Comparison of ENCODE assay signal across 8 mouse cellular contexts in genomic region chr11:69802648-69803105, GRCm38 (mm10). TPM values are rescaled to one million over a fixed set of nuclear protein-coding genes. Genes with fewer than 3 reads are reported as not detected.
DNase-seq lines count a peak whose midpoint lies in the region; ATAC-seq and TF ChIP-seq lines count a peak whose summit lies in the region.

No protein-coding gene starts in this region.

- H3K36me3 ChIP-seq in spleen, adult 2 months (ENCODE audit: control insufficient read depth, insufficient read depth, low read length): no peaks in the 10 kb centered on the region
- H3K36me3 ChIP-seq in embryonic facial prominence, embryonic 12.5 days: no peaks in the 10 kb centered on the region
- H3K36me3 ChIP-seq in heart, embryonic 10.5 days: no peaks in the 10 kb centered on the region
- no peaks in the 10 kb centered on the region for H3K36me3 ChIP-seq in liver, adult 2 months (ENCODE audit: control insufficient read depth, insufficient read depth, low read length)
- 0 out of 2 replicates have a peak, but pooled peaks cover 4% of the 10 kb centered on the region for H3K36me3 ChIP-seq in midbrain, postnatal 0 days (ENCODE audit: insufficient read depth, low read length)
- H3K36me3 ChIP-seq in stomach, embryonic 16.5 days (ENCODE audit: control insufficient read depth, insufficient read depth, low read length): no peaks in the 10 kb centered on the region

- H3K27ac ChIP-seq in spleen, adult 2 months (ENCODE audit: insufficient read depth, low read length): peak overlapping the region; percentile 32; the same call in 1 of the 2 replicates
- no peak overlapping the region for H3K27ac ChIP-seq in embryonic facial prominence, embryonic 12.5 days
- peak overlapping the region; percentile 81 for H3K27ac ChIP-seq in heart, embryonic 10.5 days
- H3K27ac ChIP-seq in liver, adult 2 months (replicated peaks; ENCODE audit: insufficient read depth, low read depth, low read length): 0 out of 2 replicates have a peak overlapping the region, but pooled peaks have one; percentile 81
- H3K27ac ChIP-seq in midbrain, postnatal 0 days (ENCODE audit: low read depth, low read length): peak overlapping the region; percentile 68
- H3K27ac ChIP-seq in stomach, embryonic 16.5 days (ENCODE audit: low read length): peak overlapping the region; percentile 38; the same call in 1 of the 2 replicates

- peaks cover 28% of the 10 kb centered on the region for H3K27me3 ChIP-seq in spleen, adult 2 months (ENCODE audit: control insufficient read depth, insufficient read depth, low read length)
- H3K27me3 ChIP-seq in embryonic facial prominence, embryonic 12.5 days: peaks cover 68% of the 10 kb centered on the region
- peaks cover 95% of the 10 kb centered on the region for H3K27me3 ChIP-seq in heart, embryonic 10.5 days (ENCODE audit: insufficient read depth, poor library complexity, severe bottlenecking)
- peaks cover 9% of the 10 kb centered on the region for H3K27me3 ChIP-seq in liver, adult 2 months (ENCODE audit: control insufficient read depth, insufficient read depth, low read length)
- peaks cover 4% of the 10 kb centered on the region; the same call in 1 of the 2 replicates for H3K27me3 ChIP-seq in midbrain, postnatal 0 days (ENCODE audit: insufficient read depth, low read length)
- peaks cover 12% of the 10 kb centered on the region for H3K27me3 ChIP-seq in stomach, embryonic 16.5 days (ENCODE audit: control insufficient read depth, insufficient read depth, low read length)

- TF ChIP-seq POLR2A in spleen, adult 2 months (IDR thresholded peaks at IDR 0.05; ENCODE audit: low read depth, low read length): no peak
- TF ChIP-seq POLR2A in liver, adult 2 months (IDR thresholded peaks at IDR 0.05; ENCODE audit: extremely low read depth, insufficient read depth, low read length): 0 out of 2 replicates have a peak, but pooled peaks have one; percentile 33

- 2% methylated on average over 33 of the region's 33 CpGs for WGBS in spleen, adult 2 months
- WGBS in embryonic facial prominence, embryonic 12.5 days: 1% methylated on average over 33 of the region's 33 CpGs
- under 1% methylated on average over 33 of the region's 33 CpGs for WGBS in heart, embryonic 10.5 days
- WGBS in liver, adult 2 months: under 1% methylated on average over 33 of the region's 33 CpGs
- WGBS in midbrain, postnatal 0 days: under 1% methylated on average over 31 of the region's 33 CpGs
- WGBS in stomach, embryonic 16.5 days: under 1% methylated on average over 32 of the region's 33 CpGs

- peak overlapping the region; percentile 90 for H3K4me2 ChIP-seq in embryonic facial prominence, embryonic 12.5 days (replicated peaks)
- H3K4me2 ChIP-seq in midbrain, postnatal 0 days (ENCODE audit: low read depth, low read length, poor library complexity, severe bottlenecking): peak overlapping the region; percentile 96
- peak overlapping the region; percentile 99 for H3K4me2 ChIP-seq in stomach, embryonic 16.5 days (ENCODE audit: low read depth, low read length)

- H3K4me3 ChIP-seq in spleen, adult 2 months (ENCODE audit: extremely low read depth, insufficient read depth, insufficient read length): peak overlapping the region; percentile 56; the same call in 1 of the 2 replicates
- H3K4me3 ChIP-seq in embryonic facial prominence, embryonic 12.5 days: peak overlapping the region; percentile 57
- H3K4me3 ChIP-seq in heart, embryonic 10.5 days: peak overlapping the region; percentile 71
- H3K4me3 ChIP-seq in liver, adult 2 months (ENCODE audit: insufficient read depth, low read depth, low read length): peak overlapping the region; percentile 59
- peak overlapping the region; percentile 49 for H3K4me3 ChIP-seq in midbrain, postnatal 0 days (ENCODE audit: low read depth, low read length)
- H3K4me3 ChIP-seq in stomach, embryonic 16.5 days (replicated peaks; ENCODE audit: low read length): peak overlapping the region; percentile 72

- H3K4me1 ChIP-seq in spleen, adult 2 months (ENCODE audit: control insufficient read depth, insufficient read depth, insufficient read length): peaks cover 38% of the 10 kb centered on the region
- peaks cover 50% of the 10 kb centered on the region for H3K4me1 ChIP-seq in embryonic facial prominence, embryonic 12.5 days
- H3K4me1 ChIP-seq in heart, embryonic 10.5 days: peaks cover 71% of the 10 kb centered on the region
- H3K4me1 ChIP-seq in liver, adult 2 months (ENCODE audit: control insufficient read depth, insufficient read depth, low read length): peaks cover 4% of the 10 kb centered on the region
- peaks cover 11% of the 10 kb centered on the region; the same call in 1 of the 2 replicates for H3K4me1 ChIP-seq in midbrain, postnatal 0 days (ENCODE audit: insufficient read depth, low read length)
- H3K4me1 ChIP-seq in stomach, embryonic 16.5 days (ENCODE audit: control insufficient read depth, insufficient read depth, low read length): peaks cover 58% of the 10 kb centered on the region

- ATAC-seq in embryonic facial prominence, embryonic 12.5 days (ENCODE audit: insufficient number of reproducible peaks, insufficient read depth, low FRiP score, low TSS enrichment): no peak
- no peak for ATAC-seq in midbrain, postnatal 0 days (ENCODE audit: low FRiP score)
- ATAC-seq in stomach, embryonic 16.5 days (ENCODE audit: insufficient read depth, low FRiP score): peak; percentile 43; the same call in 1 of the 2 replicates

- H3K9me3 ChIP-seq in embryonic facial prominence, embryonic 12.5 days: no peaks in the 10 kb centered on the region
- H3K9me3 ChIP-seq in heart, embryonic 10.5 days: 0 out of 2 replicates have a peak, but pooled peaks cover 3% of the 10 kb centered on the region
- no peaks in the 10 kb centered on the region for H3K9me3 ChIP-seq in midbrain, postnatal 0 days (ENCODE audit: low read length)
- no peaks in the 10 kb centered on the region for H3K9me3 ChIP-seq in stomach, embryonic 16.5 days (replicated peaks; ENCODE audit: control insufficient read depth, low read length)

- DNase-seq in spleen, adult 2 months (ENCODE audit: low read depth in 1 of 2, low spot score in 2 of 2): peak in 1 of 2 experiments; percentile 56
- DNase-seq in spleen, postnatal 14 days (ENCODE audit: low spot score in 2 of 2): no peak
- peak; percentile 85 for DNase-seq in heart, embryonic 10.5 days (ENCODE audit: low spot score)
- DNase-seq in kidney, adult 9 months: peak; percentile 72
- DNase-seq in liver, adult 2 months (ENCODE audit: extremely low read depth, low read depth, low spot score): peak; percentile 62
- DNase-seq in midbrain, postnatal 0 days (ENCODE audit: low spot score): peak; percentile 85

- no peaks in the 10 kb centered on the region for H3K79me2 ChIP-seq in liver, adult 2 months (ENCODE audit: control insufficient read depth, insufficient read depth, low read length)

- no peak for TF ChIP-seq CTCF in spleen, adult 2 months (IDR thresholded peaks at IDR 0.05; ENCODE audit: extremely low read depth, insufficient read depth, insufficient read length, insufficient replicate concordance)
- no peak for TF ChIP-seq CTCF in liver, adult 2 months (IDR thresholded peaks at IDR 0.05; ENCODE audit: low read depth, low read length)
- no peak; the same call in 1 of the 2 replicates for TF ChIP-seq CTCF in midbrain, postnatal 0 days (IDR thresholded peaks at IDR 0.05)

- H3K9ac ChIP-seq in embryonic facial prominence, embryonic 12.5 days: peak overlapping the region; percentile 62
- H3K9ac ChIP-seq in liver, adult 2 months (ENCODE audit: low read depth, low read length): peak overlapping the region; percentile 61
- peak overlapping the region; percentile 68 for H3K9ac ChIP-seq in midbrain, postnatal 0 days (replicated peaks; ENCODE audit: low read length, poor library complexity, severe bottlenecking)
- peak overlapping the region; percentile 83 for H3K9ac ChIP-seq in stomach, embryonic 16.5 days (ENCODE audit: low read length)

RNA-seq across cellular contexts. Expression of gene Fgf11, which starts 1.0 kb away (rescaled TPM):
- polyA plus RNA-seq in spleen, adult 2 months (2012; rRNA removed): 1.1 and 1.2 TPM in 2 replicates
- 1.7 and 2.2 TPM in 2 replicates for polyA plus RNA-seq in embryonic facial prominence, embryonic 12.5 days (2016; fragmentation: Nextera tagmentation; extraction: Ambion mirVana)
- polyA plus RNA-seq in heart, embryonic 10.5 days (2016; fragmentation: Nextera tagmentation; extraction: Ambion mirVana): 0.97 and 1.1 TPM in 2 replicates
- 0.18 and 0.20 TPM in 2 replicates for total RNA-seq in liver, adult 2 months (2014; rRNA removed)
- 0.33 and 0.34 TPM in 2 replicates for polyA plus RNA-seq in liver, adult 2 months (2012; rRNA removed)
- 12.7 and 16.4 TPM in 2 replicates for total RNA-seq in midbrain, postnatal 0 days (2014; rRNA removed)
- 2.6 and 2.8 TPM in 2 replicates for polyA plus RNA-seq in midbrain, postnatal 0 days (2015; fragmentation: Nextera tagmentation; extraction: Ambion mirVana)
- 1.8 and 2.5 TPM in 2 replicates for polyA plus RNA-seq in stomach, embryonic 16.5 days (2015; fragmentation: Nextera tagmentation; extraction: Ambion mirVana)

RNA-seq across cellular contexts. Expression of gene Tmem102, which starts 2.7 kb away (rescaled TPM):
- polyA plus RNA-seq in spleen, adult 2 months (2012; rRNA removed): 0.23 and 0.31 TPM in 2 replicates
- polyA plus RNA-seq in embryonic facial prominence, embryonic 12.5 days (2016; fragmentation: Nextera tagmentation; extraction: Ambion mirVana): 2.9 and 3.0 TPM in 2 replicates
- polyA plus RNA-seq in heart, embryonic 10.5 days (2016; fragmentation: Nextera tagmentation; extraction: Ambion mirVana): 1.5 and 1.8 TPM in 2 replicates
- 2.3 and 2.4 TPM in 2 replicates for total RNA-seq in liver, adult 2 months (2014; rRNA removed)
- polyA plus RNA-seq in liver, adult 2 months (2012; rRNA removed): 13.5 and 15.7 TPM in 2 replicates
- 0.16 TPM in 1 of 2 replicates, not detected in the other for total RNA-seq in midbrain, postnatal 0 days (2014; rRNA removed)
- polyA plus RNA-seq in midbrain, postnatal 0 days (2015; fragmentation: Nextera tagmentation; extraction: Ambion mirVana): 0.80 and 0.94 TPM in 2 replicates
- 14.2 and 15.0 TPM in 2 replicates for polyA plus RNA-seq in stomach, embryonic 16.5 days (2015; fragmentation: Nextera tagmentation; extraction: Ambion mirVana)

RNA-seq across cellular contexts. Expression of gene Chrnb1, which starts 6.9 kb away (rescaled TPM):
- 7.1 and 8.4 TPM in 2 replicates for polyA plus RNA-seq in spleen, adult 2 months (2012; rRNA removed)
- polyA plus RNA-seq in embryonic facial prominence, embryonic 12.5 days (2016; fragmentation: Nextera tagmentation; extraction: Ambion mirVana): 11.1 and 11.9 TPM in 2 replicates
- 3.9 and 4.9 TPM in 2 replicates for polyA plus RNA-seq in heart, embryonic 10.5 days (2016; fragmentation: Nextera tagmentation; extraction: Ambion mirVana)
- 0.46 and 0.54 TPM in 2 replicates for total RNA-seq in liver, adult 2 months (2014; rRNA removed)
- 0.28 and 0.35 TPM in 2 replicates for polyA plus RNA-seq in liver, adult 2 months (2012; rRNA removed)
- 1.5 and 1.6 TPM in 2 replicates for total RNA-seq in midbrain, postnatal 0 days (2014; rRNA removed)
- polyA plus RNA-seq in midbrain, postnatal 0 days (2015; fragmentation: Nextera tagmentation; extraction: Ambion mirVana): 1.1 TPM in 2 replicates
- polyA plus RNA-seq in stomach, embryonic 16.5 days (2015; fragmentation: Nextera tagmentation; extraction: Ambion mirVana): 5.3 and 10.3 TPM in 2 replicates

RNA-seq across cellular contexts. Expression of gene Gm39566, which starts 12.4 kb away (rescaled TPM):
- polyA plus RNA-seq in spleen, adult 2 months (2012; rRNA removed): not detected in 2 replicates
- not detected in 2 replicates for polyA plus RNA-seq in embryonic facial prominence, embryonic 12.5 days (2016; fragmentation: Nextera tagmentation; extraction: Ambion mirVana)
- not detected in 2 replicates for polyA plus RNA-seq in heart, embryonic 10.5 days (2016; fragmentation: Nextera tagmentation; extraction: Ambion mirVana)
- not detected in 2 replicates for total RNA-seq in liver, adult 2 months (2014; rRNA removed)
- polyA plus RNA-seq in liver, adult 2 months (2012; rRNA removed): not detected in 2 replicates
- not detected in 2 replicates for total RNA-seq in midbrain, postnatal 0 days (2014; rRNA removed)
- not detected in 2 replicates for polyA plus RNA-seq in midbrain, postnatal 0 days (2015; fragmentation: Nextera tagmentation; extraction: Ambion mirVana)
- polyA plus RNA-seq in stomach, embryonic 16.5 days (2015; fragmentation: Nextera tagmentation; extraction: Ambion mirVana): 0.03 TPM in 1 of 2 replicates, not detected in the other

RNA-seq across cellular contexts. Expression of gene Spem2, which starts 15.6 kb away (rescaled TPM):
- not detected in 2 replicates for polyA plus RNA-seq in spleen, adult 2 months (2012; rRNA removed)
- polyA plus RNA-seq in embryonic facial prominence, embryonic 12.5 days (2016; fragmentation: Nextera tagmentation; extraction: Ambion mirVana): not detected in 2 replicates
- polyA plus RNA-seq in heart, embryonic 10.5 days (2016; fragmentation: Nextera tagmentation; extraction: Ambion mirVana): 0.08 TPM in 1 of 2 replicates, not detected in the other
- total RNA-seq in liver, adult 2 months (2014; rRNA removed): not detected in 2 replicates
- not detected in 2 replicates for polyA plus RNA-seq in liver, adult 2 months (2012; rRNA removed)
- not detected in 2 replicates for total RNA-seq in midbrain, postnatal 0 days (2014; rRNA removed)
- not detected in 2 replicates for polyA plus RNA-seq in midbrain, postnatal 0 days (2015; fragmentation: Nextera tagmentation; extraction: Ambion mirVana)
- polyA plus RNA-seq in stomach, embryonic 16.5 days (2015; fragmentation: Nextera tagmentation; extraction: Ambion mirVana): not detected in 2 replicates

Comparison
In these comparisons a context has a peak if more than half of its experiments do, and no peak if none do; other contexts are left out.
1. DNase-seq: peak in heart, embryonic 10.5 days (single experiment), kidney, adult 9 months (single experiment), liver, adult 2 months (single experiment) and midbrain, postnatal 0 days (single experiment); none in spleen, postnatal 14 days (0 of 2).
2. Peak in every context shown above with its lines, with median percentiles within 50 percentile points of each other: H3K4me3 ChIP-seq, H3K4me2 ChIP-seq and H3K9ac ChIP-seq.